Mouse (Mus musculus) monocyte, adult 5-6 weeks (primary cell): Measurements from ENCODE around the gene Pbdc1. TPM values are rescaled to one million over a fixed set of nuclear protein-coding genes. Genes with fewer than 3 reads are reported as not detected.
"Not testable (repeated sequence)": the region's sequence is repeated elsewhere in the genome, so short reads cannot be mapped to it uniquely, and the experiment has no call there.

Source experiments
- ATAC-seq: fragments of 153-309, 156-312 bp; replicated peaks from 2 replicates; pipeline ENCODE4 v1.8.0; 2017; ENCODE audit warnings: mild to moderate bottlenecking; ENCODE audit not compliant: low TSS enrichment, insufficient number of reproducible peaks, severe bottlenecking, poor library complexity, low FRiP score
- total RNA-seq: library from RNA; stranded (forward); fragments of 200-1000, 200-491, 200-594 nt; gene quantifications from 3 replicates; pipeline ENCODE4 v1.2.3, GENCODE M21; 2017

Pbdc1 gene
- total RNA-seq: 23.2 to 38.8 TPM (median 27.1 TPM) in 3 replicates

GRCm38 (mm10) chrX:105079615-105080092 is at the start of gene Pbdc1:
TSS of gene Pbdc1 (plus strand) at chrX:105079756.
- ATAC-seq: peak; percentile 98

GRCm38 (mm10) chrX:105037666-105038065 is 41.9 kb upstream of the Pbdc1 start:
- ATAC-seq: no peak

GRCm38 (mm10) chrX:105064294-105064693 is 15.3 kb upstream of the Pbdc1 start:
- ATAC-seq: peak; percentile 84

- peak; percentile 74 for ATAC-seq
These were observed 14.8 kb upstream of the Pbdc1 start for GRCm38 (mm10) chrX:105064801-105065200.

GRCm38 (mm10) chrX:105069671-105070503 is 9.7 kb upstream of the Pbdc1 start:
- peak; percentile 87 for ATAC-seq

- ATAC-seq: no peak
These were observed 405 bp upstream of the Pbdc1 start for GRCm38 (mm10) chrX:105079151-105079550.

- ATAC-seq: no peak
These were observed 540 bp downstream of the Pbdc1 start for GRCm38 (mm10) chrX:105080096-105080495.

GRCm38 (mm10) chrX:105083013-105083412 is 3.5 kb downstream of the Pbdc1 start:
- not testable (repeated sequence) for ATAC-seq

- ATAC-seq: no peak
These were observed 24.6 kb downstream of the Pbdc1 start for GRCm38 (mm10) chrX:105104175-105104574.

- no peak for ATAC-seq
These were observed 35.4 kb downstream of the Pbdc1 start for GRCm38 (mm10) chrX:105114994-105115393.

- peak; percentile 47 for ATAC-seq
These were observed 41.0 kb downstream of the Pbdc1 start, which contains the start of gene Magee1 for GRCm38 (mm10) chrX:105120275-105121226. TSS of gene Magee1 (plus strand) at chrX:105120378.

- ATAC-seq: peak; percentile 75
These were observed 41.8 kb downstream of the Pbdc1 start for GRCm38 (mm10) chrX:105121227-105121865.

- no peak for ATAC-seq
These were observed 45.3 kb downstream of the Pbdc1 start for GRCm38 (mm10) chrX:105124903-105125302.

GRCm38 (mm10) chrX:105151872-105152461 is 72.4 kb downstream of the Pbdc1 start:
- ATAC-seq: no peak

- ATAC-seq: not testable (repeated sequence)
These were observed 85.5 kb downstream of the Pbdc1 start for GRCm38 (mm10) chrX:105165007-105165406.
